Mouse (Mus musculus) MEL (cell line): Measurements from ENCODE around the gene Grip2. TPM values are rescaled to one million over a fixed set of nuclear protein-coding genes. Genes with fewer than 3 reads are reported as not detected.

Experiments
- DNase-seq: peaks from one replicate; pipeline ENCODE4 v3.0.0; 2011; ENCODE audit warnings: low read depth, low spot score
- H3K27ac ChIP-seq: 2 replicates; pipeline ENCODE4 v1.5.1; 2012; ENCODE audit warnings: low read depth, mild to moderate bottlenecking, control low read depth, low read length, moderate library complexity; ENCODE audit not compliant: control insufficient read depth
- H3K27me3 ChIP-seq, 2 experiments: fragments of 150-350 bp in 1 of 2; sonication (generic) in 1 of 2; 2 replicates each; pipeline ENCODE4 v1.6.1; 2012; ENCODE audit warnings: low read length in 2 of 2, mild to moderate bottlenecking in 2 of 2, improper control_type of control experiment in 1 of 2, moderate library complexity in 1 of 2; ENCODE audit not compliant: insufficient read depth in 2 of 2, control insufficient read depth in 1 of 2
- H3K36me3 ChIP-seq, 2 experiments: 2 replicates each; pipeline ENCODE4 v1.6.1; 2012 to 2014; ENCODE audit warnings: low read length in 2 of 2, improper control_type of control experiment in 1 of 2, inconsistent platforms in 1 of 2, mild to moderate bottlenecking in 1 of 2; ENCODE audit not compliant: insufficient read depth in 2 of 2, control insufficient read depth in 1 of 2
- H3K4me1 ChIP-seq, 2 experiments: fragments of 150-350 bp in 1 of 2; sonication (generic) in 1 of 2; 2 replicates each; pipeline ENCODE4 v1.6.1; 2012; ENCODE audit warnings: low read length in 2 of 2, improper control_type of control experiment in 1 of 2, mild to moderate bottlenecking in 1 of 2; ENCODE audit not compliant: insufficient read depth in 2 of 2, control insufficient read depth in 1 of 2
- H3K4me3 ChIP-seq, 2 experiments: fragments of 150-350 bp in 1 of 2; sonication (generic) in 1 of 2; 2 replicates each; pipeline ENCODE4 v1.5.1; 2012; ENCODE audit warnings: low read depth in 2 of 2, low read length in 2 of 2, mild to moderate bottlenecking in 2 of 2, moderate library complexity in 2 of 2, control low read depth in 1 of 2, improper control_type of control experiment in 1 of 2; ENCODE audit not compliant: control insufficient read depth in 1 of 2, insufficient read depth in 1 of 2
- H3K79me2 ChIP-seq: 2 replicates; pipeline ENCODE4 v1.6.1; 2012; ENCODE audit warnings: mild to moderate bottlenecking, low read length, moderate library complexity; ENCODE audit not compliant: control insufficient read depth, poor library complexity, insufficient read depth
- H3K9ac ChIP-seq: 2 replicates; pipeline ENCODE4 v1.6.1; 2012; ENCODE audit warnings: low read depth, mild to moderate bottlenecking, control low read depth, low read length, moderate library complexity; ENCODE audit not compliant: control insufficient read depth, poor library complexity, severe bottlenecking
- H3K9me3 ChIP-seq: fragments of 150-350 bp; sonication (generic); replicated peaks from 2 replicates; pipeline ENCODE4 v1.6.1; 2012; ENCODE audit warnings: mild to moderate bottlenecking, low read length, improper control_type of control experiment, moderate library complexity; ENCODE audit not compliant: insufficient read depth
- CHD1 ChIP-seq: IDR thresholded peaks from 2 replicates; pipeline ENCODE4 v1.6.1; 2012; ENCODE audit warnings: low read depth, mild to moderate bottlenecking, inconsistent platforms, low read length, improper control_type of control experiment
- CHD2 ChIP-seq: IDR thresholded peaks from 2 replicates; pipeline ENCODE4 v1.6.1; 2011; ENCODE audit warnings: low read length, improper control_type of control experiment
- CTCF ChIP-seq, 3 experiments: IDR thresholded peaks in 2 of 3; conservative IDR thresholded peaks in 1 of 3; 2 replicates each; pipeline ENCODE4 v1.5.1; 2011 to 2012; ENCODE audit warnings: low read length in 3 of 3, low read depth in 2 of 3, mild to moderate bottlenecking in 2 of 3, improper control_type of control experiment in 1 of 3, inconsistent platforms in 1 of 3, mixed read lengths in 1 of 3, moderate library complexity in 1 of 3; ENCODE audit not compliant: control insufficient read depth in 1 of 3, insufficient read depth in 1 of 3, poor library complexity in 1 of 3, severe bottlenecking in 1 of 3
- ELF1 ChIP-seq: IDR thresholded peaks from 2 replicates; pipeline ENCODE4 v1.6.1; 2014; ENCODE audit warnings: low read depth, mild to moderate bottlenecking, inconsistent platforms, low read length, improper control_type of control experiment, moderate library complexity
- GABPA ChIP-seq: IDR thresholded peaks from 2 replicates; pipeline ENCODE4 v1.6.1; 2012; ENCODE audit warnings: low read depth, mild to moderate bottlenecking, inconsistent platforms, low read length, improper control_type of control experiment, moderate library complexity
- GATA1 ChIP-seq: IDR thresholded peaks from 2 replicates; pipeline ENCODE4 v1.6.1; 2011; ENCODE audit warnings: low read depth, low read length, improper control_type of control experiment
- HCFC1 ChIP-seq: IDR thresholded peaks from 2 replicates; pipeline ENCODE4 v1.6.1; 2012; ENCODE audit warnings: low read depth, mild to moderate bottlenecking, inconsistent platforms, low read length, improper control_type of control experiment, moderate library complexity
- JUND ChIP-seq: IDR thresholded peaks from 2 replicates; pipeline ENCODE4 v1.6.1; 2011; ENCODE audit warnings: low read depth, mild to moderate bottlenecking, improper control_type of control experiment, low read length
- KAT2A ChIP-seq: conservative IDR thresholded peaks from 2 replicates; pipeline ENCODE4 v1.6.1; 2012; ENCODE audit warnings: low read depth, low read length, improper control_type of control experiment, inconsistent platforms
- MAFK ChIP-seq: IDR thresholded peaks from 2 replicates; pipeline ENCODE4 v1.6.1; 2011; ENCODE audit warnings: low read depth, mild to moderate bottlenecking, low read length, improper control_type of control experiment, borderline replicate concordance
- MAX ChIP-seq: IDR thresholded peaks from 2 replicates; pipeline ENCODE4 v1.6.1; 2011; ENCODE audit warnings: low read length, improper control_type of control experiment
- MXI1 ChIP-seq: IDR thresholded peaks from 2 replicates; pipeline ENCODE4 v1.6.1; 2011; ENCODE audit warnings: mild to moderate bottlenecking, low read depth, low read length, improper control_type of control experiment
- MYB ChIP-seq: IDR thresholded peaks from 2 replicates; pipeline ENCODE4 v1.6.1; 2011; ENCODE audit warnings: mild to moderate bottlenecking, low read depth, low read length, improper control_type of control experiment
- MYC ChIP-seq: IDR thresholded peaks from 2 replicates; pipeline ENCODE4 v1.6.1; 2011; ENCODE audit warnings: low read depth, mild to moderate bottlenecking, low read length, improper control_type of control experiment, moderate library complexity
- NELFE ChIP-seq: IDR thresholded peaks from 2 replicates; pipeline ENCODE4 v1.6.1; 2011; ENCODE audit warnings: low read depth, low read length, improper control_type of control experiment
- NRF1 ChIP-seq: IDR thresholded peaks from 2 replicates; pipeline ENCODE4 v1.6.1; 2014; ENCODE audit warnings: low read depth, mild to moderate bottlenecking, inconsistent platforms, low read length, improper control_type of control experiment, moderate library complexity; ENCODE audit not compliant: poor library complexity, insufficient read depth, severe bottlenecking
- POLR2A ChIP-seq, 2 experiments: IDR thresholded peaks; 2 replicates each; pipeline ENCODE4 v1.6.1; 2011 to 2012; ENCODE audit warnings: low read length in 2 of 2, mild to moderate bottlenecking in 2 of 2, control low read depth in 1 of 2, improper control_type of control experiment in 1 of 2, low read depth in 1 of 2, moderate library complexity in 1 of 2; ENCODE audit not compliant: control insufficient read depth in 1 of 2, insufficient read depth in 1 of 2, poor library complexity in 1 of 2
- POLR2AphosphoS2 ChIP-seq: IDR thresholded peaks from 2 replicates; pipeline ENCODE4 v1.6.1; 2011; ENCODE audit warnings: low read length, improper control_type of control experiment
- POLR2AphosphoS5 ChIP-seq: IDR thresholded peaks from 2 replicates; pipeline ENCODE4 v1.6.1; 2012; ENCODE audit warnings: low read depth, borderline replicate concordance, mild to moderate bottlenecking, inconsistent platforms, low read length, moderate library complexity, mixed read lengths
- RAD21 ChIP-seq: IDR thresholded peaks from 2 replicates; pipeline ENCODE4 v1.6.1; 2011; ENCODE audit warnings: mild to moderate bottlenecking, low read depth, low read length, improper control_type of control experiment
- RCOR1 ChIP-seq: IDR thresholded peaks from 2 replicates; pipeline ENCODE4 v1.6.1; 2012; ENCODE audit warnings: low read depth, mild to moderate bottlenecking, inconsistent platforms, low read length, improper control_type of control experiment
- SIN3A ChIP-seq: IDR thresholded peaks from 2 replicates; pipeline ENCODE4 v1.6.1; 2012; ENCODE audit warnings: low read length, improper control_type of control experiment, inconsistent platforms
- SMC3 ChIP-seq: IDR thresholded peaks from 2 replicates; pipeline ENCODE4 v1.6.1; 2011; ENCODE audit warnings: low read depth, low read length, improper control_type of control experiment
- TAL1 ChIP-seq: IDR thresholded peaks from 2 replicates; pipeline ENCODE4 v1.6.1; 2012; ENCODE audit warnings: mild to moderate bottlenecking, inconsistent platforms, low read length, moderate library complexity, mixed read lengths
- TCF12 ChIP-seq: IDR thresholded peaks from 2 replicates; pipeline ENCODE4 v1.6.1; 2014; ENCODE audit warnings: low read depth, mild to moderate bottlenecking, inconsistent platforms, low read length, improper control_type of control experiment, moderate library complexity
- USF1 ChIP-seq: IDR thresholded peaks from 2 replicates; pipeline ENCODE4 v1.6.1; 2014; ENCODE audit warnings: low read depth, mild to moderate bottlenecking, inconsistent platforms, low read length, improper control_type of control experiment, moderate library complexity
- USF2 ChIP-seq, 2 experiments: IDR thresholded peaks; 2 replicates each; pipeline ENCODE4 v1.6.1; 2011 to 2012; ENCODE audit warnings: improper control_type of control experiment in 2 of 2, low read length in 2 of 2, borderline replicate concordance in 1 of 2, inconsistent platforms in 1 of 2, low read depth in 1 of 2, mild to moderate bottlenecking in 1 of 2; ENCODE audit not compliant: insufficient read depth in 1 of 2
- ZNF384 ChIP-seq: IDR thresholded peaks from 2 replicates; pipeline ENCODE4 v1.6.1; 2012; ENCODE audit warnings: low read depth, mild to moderate bottlenecking, inconsistent platforms, low read length, improper control_type of control experiment
- polyA plus RNA-seq, 2 experiments: library from polyadenylated mRNA; stranded (reverse) in 1 of 2; unstranded in 1 of 2; fragments of >175 nt in 1 of 2; fragments of >200 nt in 1 of 2; gene quantifications; 2 replicates each; pipeline versions ENCODE4 v1.2.1 to v1.2.4; 2012; ENCODE audit warnings: low replicate concordance in 2 of 2, low read depth in 1 of 2; ENCODE audit not compliant: insufficient read length in 2 of 2, insufficient read depth in 1 of 2, missing spikeins in 1 of 2
- total RNA-seq: library from RNA; depleted of rRNA; stranded (reverse); fragments of 300-350 nt; gene quantifications from 2 replicates; pipeline ENCODE4 v1.2.3, GENCODE M21; 2012

Grip2 gene
- total and polyA plus RNA-seq, 3 experiments = not detected

- Histone ChIP-seq H3K79me2 (no peaks in the 10 kb centered on the region), H3K27ac (no peak overlapping the region), H3K9me3 (no peaks in the 10 kb centered on the region), H3K9ac (no peak overlapping the region), H3K4me3 (no peak overlapping the region), H3K36me3 (no peaks in the 10 kb centered on the region), H3K27me3 (peaks cover 3 to 10% of the 10 kb centered on the region in 2 experiments; a peak in 3 of 4 replicates), H3K4me1 (no peaks in the 10 kb centered on the region)
- TF ChIP-seq USF1 (no peak), ZNF384 (no peak), MYB (no peak), NRF1 (no peak), CHD2 (no peak), ELF1 (no peak), SIN3A (no peak), JUND (no peak), NELFE (no peak), CHD1 (no peak), MAFK (no peak), GATA1 (no peak), MXI1 (no peak), RCOR1 (no peak)
- peak; percentile 12 for DNase-seq
Observed at GRCm38 (mm10) chr6:91773951-91774350, 53.1 kb downstream of the Grip2 start.

GRCm38 (mm10) chr6:91767550-91767949 is 59.5 kb downstream of the Grip2 start:
- no peaks in the 10 kb centered on the region for H3K79me2 ChIP-seq
- DNase-seq = no peak
- TF ChIP-seq USF2 (IDR thresholded peaks at IDR 0.05; ENCODE audit: borderline replicate concordance in 1 of 2, insufficient read depth in 1 of 2, low read depth in 1 of 2, low read length in 2 of 2) (no peak), JUND (no peak), POLR2AphosphoS5 (no peak), KAT2A (no peak), TCF12 (no peak), RAD21 (no peak), ELF1 (no peak), GABPA (no peak), CTCF (IDR thresholded peaks at IDR 0.05 in 2 of 3, conservative IDR thresholded peaks at IDR 0.05 in 1 of 3; ENCODE audit: control insufficient read depth in 1 of 3, insufficient read depth in 1 of 3, low read depth in 2 of 3, low read length in 3 of 3, poor library complexity in 1 of 3, severe bottlenecking in 1 of 3) (no peak), POLR2A (IDR thresholded peaks at IDR 0.05; ENCODE audit: control insufficient read depth in 1 of 2, insufficient read depth in 1 of 2, low read depth in 1 of 2, low read length in 2 of 2, poor library complexity in 1 of 2) (no peak), MYC (no peak), SMC3 (no peak), TAL1 (no peak), MAFK (no peak), RCOR1 (no peak), HCFC1 (no peak), POLR2AphosphoS2 (no peak), MAX (no peak), ZNF384 (no peak)
- H3K27ac ChIP-seq = no peak overlapping the region
- no peaks in the 10 kb centered on the region for H3K4me1 ChIP-seq
- no peaks in the 10 kb centered on the region for H3K36me3 ChIP-seq
- H3K4me3 ChIP-seq = no peak overlapping the region
- H3K27me3 ChIP-seq = peaks cover 0 to 2% of the 10 kb centered on the region in 2 experiments; a peak in 3 of 4 replicates
- H3K9me3 ChIP-seq = no peaks in the 10 kb centered on the region
- no peak overlapping the region for H3K9ac ChIP-seq
